26 mouse cellular contexts compared by ENCODE assay signal in the genomic region with DNA sequence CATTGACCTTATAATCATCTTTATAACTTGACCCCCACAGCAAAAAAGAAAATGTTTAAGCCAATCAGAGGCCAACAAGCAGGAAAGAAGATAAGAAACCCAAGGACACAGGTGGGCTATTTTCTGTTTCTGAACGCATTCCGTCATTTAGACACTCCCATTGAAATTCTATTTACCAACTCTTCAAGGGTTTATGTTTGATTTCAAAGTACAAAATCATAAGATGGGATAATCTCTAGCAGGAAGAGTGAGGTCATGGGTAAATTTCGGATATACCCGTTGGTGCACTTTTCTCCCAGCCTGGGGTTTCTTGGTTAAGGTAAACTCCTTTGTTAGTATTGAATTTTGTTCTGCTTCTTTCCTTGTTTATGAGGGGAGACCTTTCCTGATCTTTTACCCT.
"Had no signal": no experiment of that assay in that cellular context is flagged by ENCODE, and none has a peak within 500 bp of the region (broad histone marks: within the 10 kb centered on the region; RNA-seq: fewer than 3 reads in every experiment).

No protein-coding gene starts in this region.

- H3K4me1 ChIP-seq: heart, embryonic 13.5 days; heart, embryonic 15.5 days; hindbrain, embryonic 15.5 days; kidney, embryonic 15.5 days; limb, embryonic 13.5 days; limb, embryonic 15.5 days; liver, embryonic 12.5 days had no signal

- H3K4me3 ChIP-seq: heart, adult 2 months; heart, embryonic 13.5 days; heart, embryonic 15.5 days; hindbrain, embryonic 13.5 days; hindbrain, embryonic 15.5 days; kidney, embryonic 15.5 days; layer of hippocampus, adult 2 months; left cerebral cortex, adult 2 months; limb, embryonic 13.5 days; limb, embryonic 15.5 days; liver, embryonic 12.5 days had no signal

- H3K4me2 ChIP-seq: heart, embryonic 11.5 days; heart, embryonic 13.5 days; heart, embryonic 15.5 days; hindbrain, embryonic 13.5 days; hindbrain, embryonic 15.5 days; kidney, embryonic 15.5 days; limb, embryonic 13.5 days; limb, embryonic 15.5 days; liver, embryonic 12.5 days had no signal

- H3K9me3 ChIP-seq: heart, embryonic 13.5 days; heart, embryonic 15.5 days; hindbrain, embryonic 13.5 days; hindbrain, embryonic 15.5 days; kidney, embryonic 15.5 days; limb, embryonic 13.5 days; limb, embryonic 15.5 days; liver, embryonic 12.5 days had no signal

- DNase-seq: forebrain, postnatal 0 days; gastrocnemius, postnatal 14 days; gastrocnemius, postnatal 36 days; heart, adult 11 months; heart, adult 2 months; heart, postnatal 14 days; heart, postnatal 36 days; kidney, adult 2 months; kidney, adult 9 months; kidney, postnatal 14 days; kidney, postnatal 36 days; left cerebral cortex, postnatal 4 days had no signal

- H3K36me3 ChIP-seq: heart, embryonic 13.5 days; heart, embryonic 15.5 days; hindbrain, embryonic 13.5 days; hindbrain, embryonic 15.5 days; kidney, embryonic 15.5 days; limb, embryonic 13.5 days; limb, embryonic 15.5 days; liver, embryonic 12.5 days had no signal

- H3K9ac ChIP-seq: forebrain, postnatal 0 days; heart, embryonic 13.5 days; heart, embryonic 15.5 days; hindbrain, embryonic 13.5 days; hindbrain, embryonic 15.5 days; kidney, embryonic 15.5 days; limb, embryonic 13.5 days; limb, embryonic 15.5 days; liver, embryonic 12.5 days; liver, embryonic 14.5 days had no signal

- H3K27me3 ChIP-seq: heart, embryonic 13.5 days; heart, embryonic 15.5 days; hindbrain, embryonic 13.5 days; hindbrain, embryonic 15.5 days; kidney, embryonic 15.5 days; limb, embryonic 13.5 days; limb, embryonic 15.5 days; liver, embryonic 12.5 days had no signal

- H3K27ac ChIP-seq: heart, adult 2 months; heart, embryonic 13.5 days; heart, embryonic 15.5 days; hindbrain, embryonic 13.5 days; hindbrain, embryonic 15.5 days; hindbrain, postnatal 0 days; kidney, embryonic 15.5 days; kidney, postnatal 0 days; layer of hippocampus, adult 2 months; left cerebral cortex, adult 2 months; limb, embryonic 13.5 days; limb, embryonic 15.5 days; liver, embryonic 12.5 days; liver, embryonic 14.5 days had no signal

- ATAC-seq: forebrain, postnatal 0 days; hindbrain, postnatal 0 days; liver, embryonic 12.5 days had no signal
